Mouse (Mus musculus) lung, adult 2 months (tissue): ENCODE measurements around the gene 5330417H12Rik.

ENCODE experiments used
- CTCF ChIP-seq: fragments of 200-500 bp; IDR thresholded peaks from 2 replicates; pipeline ENCODE4 v1.5.1; 2011; ENCODE audit warnings: mild to moderate bottlenecking, low read length, control low read depth; ENCODE audit not compliant: insufficient read depth
- POLR2A ChIP-seq: fragments of 200-500 bp; IDR thresholded peaks from 2 replicates; pipeline ENCODE4 v1.6.1; 2011; ENCODE audit warnings: low read depth, mild to moderate bottlenecking, control low read depth, low read length, borderline replicate concordance; ENCODE audit errors: extremely low read depth

DNA sequence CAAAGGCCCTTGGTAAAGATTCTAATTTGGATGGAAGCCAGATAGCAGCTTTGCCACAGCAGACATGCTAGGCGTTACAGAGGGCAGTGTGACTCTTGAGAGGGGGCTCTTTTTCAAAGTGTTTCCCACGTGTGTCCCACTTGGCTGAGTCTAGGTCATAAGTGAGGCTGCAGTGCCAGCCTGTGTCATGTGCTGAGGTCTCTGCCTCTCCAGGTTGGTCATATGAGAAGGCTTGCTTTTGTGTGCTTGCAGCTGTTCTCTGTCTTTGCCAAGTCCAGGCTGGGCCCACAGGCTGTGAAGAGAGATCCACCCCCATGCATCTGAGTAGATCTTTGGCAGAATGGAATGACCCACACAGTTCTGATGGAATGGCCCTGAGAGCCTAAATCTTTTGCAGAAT, 32.3 kb downstream of the 5330417H12Rik start:
- TF ChIP-seq CTCF (no peak), POLR2A (no peak)
